Mouse (Mus musculus) lung, embryonic 16.5 days (tissue): ENCODE data around the gene Tas2r135. TPM values are rescaled to one million over a fixed set of nuclear protein-coding genes. Genes with fewer than 3 reads are reported as not detected.

Experiments
- ATAC-seq: fragments of 200-750 bp; cut with Nextera tagmentation; 2 replicates; pipeline ENCODE4 v1.8.0; 2017; ENCODE audit warnings: low read depth, mild to moderate bottlenecking, moderate library complexity
- H3K27ac ChIP-seq: fragments of 300-500 bp; sonication (generic); 2 replicates; pipeline ENCODE4 v1.5.1; 2014; ENCODE audit warnings: mild to moderate bottlenecking, control low read depth, low read length
- H3K27me3 ChIP-seq: fragments of 300-500 bp; sonication (generic); 2 replicates; pipeline ENCODE4 v1.6.1; 2014; ENCODE audit warnings: low read depth, low read length, mixed read lengths; ENCODE audit not compliant: control insufficient read depth, insufficient read depth
- H3K36me3 ChIP-seq: fragments of 300-500 bp; sonication (generic); 2 replicates; pipeline ENCODE4 v1.6.1; 2014; ENCODE audit warnings: low read length; ENCODE audit not compliant: control insufficient read depth, insufficient read depth
- H3K4me1 ChIP-seq: fragments of 300-500 bp; sonication (generic); replicated peaks from 2 replicates; pipeline ENCODE4 v1.6.1; 2014; ENCODE audit warnings: low read length, mixed read lengths; ENCODE audit not compliant: control insufficient read depth, insufficient read depth
- H3K4me2 ChIP-seq: fragments of 300-500 bp; sonication (generic); 2 replicates; pipeline ENCODE4 v1.6.1; 2014; ENCODE audit warnings: low read depth, low read length, control low read depth
- H3K4me3 ChIP-seq: fragments of 300-500 bp; sonication (generic); 2 replicates; pipeline ENCODE4 v1.5.1; 2014; ENCODE audit warnings: mild to moderate bottlenecking, low read length, control low read depth
- H3K9ac ChIP-seq: fragments of 300-500 bp; sonication (generic); 2 replicates; pipeline ENCODE4 v1.6.1; 2014; ENCODE audit warnings: low read length, control low read depth
- H3K9me3 ChIP-seq: fragments of 300-500 bp; sonication (generic); 2 replicates; pipeline ENCODE4 v1.6.1; 2016; ENCODE audit warnings: low read length; ENCODE audit not compliant: control insufficient read depth
- WGBS: fragments of 180-500 bp; shearing (Covaris S2); extraction: QIAGEN DNeasy Blood & Tissue Kit; methylation state at CpG from one replicate; pipeline ENCODE4 v1.1.7; 2014; 5-methylcytosine and 5-hydroxymethylcytosine counted together
- polyA plus RNA-seq: library from polyadenylated mRNA; unstranded; fragments of >200 nt; fragmentation: Nextera tagmentation; extraction: Ambion mirVana; gene quantifications from 2 replicates; pipeline ENCODE4 v1.2.1, GENCODE M21; 2015

The Tas2r135 gene
- polyA plus RNA-seq, 1 experiment from 2014 or later: not detected

DNA sequence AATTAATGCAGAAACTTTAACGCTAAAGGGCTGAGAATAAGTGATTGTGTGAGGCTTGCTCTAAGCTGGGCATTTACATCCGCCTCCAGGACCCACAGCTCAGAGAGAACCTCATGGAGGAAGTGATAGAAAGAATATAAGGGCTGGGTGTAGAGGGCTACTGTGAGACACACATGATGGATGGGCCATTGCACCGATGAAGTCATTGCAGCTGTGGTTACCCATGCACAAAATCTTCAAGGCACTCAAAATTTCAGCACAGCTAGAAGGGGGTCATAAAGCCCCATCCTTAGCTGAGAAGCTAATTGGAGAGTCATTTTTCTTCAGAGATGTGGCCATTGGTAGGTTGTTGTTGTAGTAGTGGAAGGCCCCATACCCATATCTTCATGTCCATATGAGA, 6.9 kb upstream of the Tas2r135 start:
- Histone ChIP-seq H3K27ac (no peak overlapping the region), H3K4me1 (peaks cover 11% of the 10 kb centered on the region; the same call in 1 of the 2 replicates), H3K36me3 (no peaks in the 10 kb centered on the region), H3K9me3 (no peaks in the 10 kb centered on the region), H3K9ac (no peak overlapping the region), H3K27me3 (no peaks in the 10 kb centered on the region), H3K4me2 (no peak overlapping the region), H3K4me3 (no peak overlapping the region)
- WGBS: 81% methylated on average over 3 of the region's 3 CpGs
- ATAC-seq: no peak

DNA sequence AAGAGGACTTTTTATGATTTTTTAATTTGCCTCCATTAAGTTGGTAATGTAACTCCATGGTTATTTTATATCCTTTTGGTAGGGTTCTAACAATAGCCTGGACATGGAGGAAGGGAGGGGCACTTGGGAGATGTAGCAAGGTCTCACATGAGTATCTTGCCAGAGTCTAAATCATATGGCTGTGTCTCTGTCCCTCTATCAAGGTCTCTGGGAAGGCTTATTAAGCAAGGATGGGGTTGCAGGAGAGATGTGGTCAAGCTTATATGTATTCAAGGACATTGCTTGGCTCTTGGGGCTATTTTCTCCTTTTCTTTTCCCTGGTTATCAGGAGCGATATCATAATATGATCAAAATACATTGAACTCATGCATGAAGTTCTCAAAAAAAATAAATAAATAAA, 6.2 kb upstream of the Tas2r135 start:
- Histone ChIP-seq H3K4me3 (no peak overlapping the region), H3K9ac (no peak overlapping the region), H3K4me2 (no peak overlapping the region), H3K27ac (no peak overlapping the region), H3K9me3 (no peaks in the 10 kb centered on the region), H3K4me1 (peaks cover 11% of the 10 kb centered on the region; the same call in 1 of the 2 replicates), H3K36me3 (no peaks in the 10 kb centered on the region), H3K27me3 (no peaks in the 10 kb centered on the region)
- 95% methylated on average over 1 of the region's 1 CpGs for WGBS
- no peak for ATAC-seq

DNA sequence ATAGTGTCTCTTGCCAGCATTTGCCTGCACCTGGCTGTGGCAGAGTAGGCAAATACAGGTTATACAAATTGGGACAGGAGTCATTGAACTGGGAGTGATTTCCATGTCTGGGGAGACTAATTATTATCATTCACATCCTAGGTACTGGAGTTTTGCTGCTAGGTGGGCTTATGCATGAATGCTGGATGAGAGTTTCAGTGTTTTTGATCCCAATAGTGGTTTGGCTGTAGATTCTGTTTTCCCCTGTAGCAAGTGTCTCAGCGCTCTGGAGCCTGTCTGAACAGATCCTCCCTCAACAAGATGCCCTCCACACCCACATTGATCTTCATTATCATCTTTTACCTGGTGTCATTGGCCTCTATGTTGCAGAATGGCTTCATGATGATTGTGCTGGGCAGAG, 5.3 kb upstream of the Tas2r135 start, which contains the start of gene Tas2r143:
Gene Tas2r143 (plus strand): TSS at position 301 of the 400 bp plus-strand sequence.
- H3K27me3 ChIP-seq: no peaks in the 10 kb centered on the region
- H3K4me3 ChIP-seq: no peak within 1 kb of the TSS
- H3K4me2 ChIP-seq: no peak within 1 kb of the TSS
- H3K9ac ChIP-seq: no peak within 1 kb of the TSS
- H3K27ac ChIP-seq: no peak within 1 kb of the TSS
- H3K4me1 ChIP-seq: peaks cover 11% of the 10 kb centered on the region; the same call in 1 of the 2 replicates
- WGBS: 83% methylated on average over 1 of the region's 1 CpGs
- H3K36me3 ChIP-seq: no peaks in the 10 kb centered on the region
- H3K9me3 ChIP-seq: no peaks in the 10 kb centered on the region
- no peak for ATAC-seq

DNA sequence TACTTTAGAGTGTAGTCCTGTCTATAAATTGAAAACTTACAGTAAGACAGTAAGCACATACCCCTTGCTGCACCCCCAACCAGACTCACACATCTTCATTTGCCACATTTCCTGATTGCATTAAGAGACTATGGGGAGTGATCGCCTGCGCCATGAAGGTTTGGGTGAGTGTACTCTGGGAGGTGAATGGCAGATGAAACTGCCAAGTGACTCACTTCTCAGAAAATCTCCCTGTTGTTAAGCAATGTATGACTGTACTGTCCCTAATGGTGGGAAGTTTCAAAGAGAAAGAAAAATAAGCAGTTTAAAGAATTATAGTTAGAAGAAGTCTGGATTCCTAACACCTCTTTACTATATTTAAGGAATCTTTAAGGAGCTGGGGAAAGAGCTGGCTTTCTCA, 14.2 kb downstream of the Tas2r135 start:
- Histone ChIP-seq H3K4me1 (no peaks in the 10 kb centered on the region), H3K4me2 (no peak overlapping the region), H3K27me3 (no peaks in the 10 kb centered on the region), H3K27ac (no peak overlapping the region), H3K4me3 (no peak overlapping the region), H3K9ac (no peak overlapping the region), H3K9me3 (no peaks in the 10 kb centered on the region), H3K36me3 (no peaks in the 10 kb centered on the region)
- WGBS: 81% methylated on average over 2 of the region's 2 CpGs
- no peak for ATAC-seq

DNA sequence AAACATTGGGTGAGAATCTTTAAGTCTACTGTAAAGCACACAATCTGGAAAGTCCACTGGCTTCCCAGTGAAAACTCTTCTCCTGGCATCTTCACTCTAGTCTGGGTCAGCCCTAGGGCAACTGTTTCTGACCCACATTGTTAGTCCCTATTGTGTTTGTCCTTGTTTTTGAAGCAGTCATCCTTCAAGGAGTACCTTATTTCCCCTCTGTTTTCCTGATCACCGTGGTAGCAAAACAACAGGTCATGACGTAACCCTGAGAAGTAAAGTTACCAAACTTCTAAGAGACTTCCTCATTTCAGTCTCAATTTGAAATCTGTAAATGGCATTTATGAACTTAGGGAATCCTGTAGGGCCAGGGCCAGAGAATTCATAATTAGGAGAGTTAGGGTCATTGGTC, 16.2 kb downstream of the Tas2r135 start:
- Histone ChIP-seq H3K36me3 (no peaks in the 10 kb centered on the region), H3K27me3 (no peaks in the 10 kb centered on the region), H3K9ac (no peak overlapping the region), H3K9me3 (no peaks in the 10 kb centered on the region), H3K4me1 (no peaks in the 10 kb centered on the region), H3K4me3 (no peak overlapping the region), H3K4me2 (no peak overlapping the region), H3K27ac (no peak overlapping the region)
- 77% methylated on average over 2 of the region's 2 CpGs for WGBS
- no peak for ATAC-seq

DNA sequence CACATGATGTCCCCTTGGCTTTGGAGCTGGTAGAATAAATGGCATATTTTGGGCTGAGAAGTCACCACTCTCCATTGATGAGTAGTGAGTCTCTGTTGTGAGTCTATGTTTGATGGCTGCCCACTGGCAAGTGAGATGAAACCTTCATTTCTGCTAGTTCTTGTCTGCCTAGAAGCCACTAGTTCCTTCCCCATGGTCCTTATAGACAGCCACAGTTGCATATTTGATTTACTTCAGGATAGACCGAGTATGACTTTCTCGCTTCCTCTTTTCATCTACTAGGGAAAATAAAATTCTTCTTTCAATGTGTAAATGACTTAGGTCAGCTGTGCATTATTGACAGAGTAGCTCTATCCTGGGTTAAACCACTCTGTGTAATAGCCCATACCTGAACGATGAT, 19.2 kb downstream of the Tas2r135 start:
- no peak for ATAC-seq
- Histone ChIP-seq H3K4me3 (no peak overlapping the region), H3K36me3 (no peaks in the 10 kb centered on the region), H3K4me1 (no peaks in the 10 kb centered on the region), H3K9me3 (no peaks in the 10 kb centered on the region), H3K9ac (no peak overlapping the region), H3K27ac (no peak overlapping the region), H3K27me3 (no peaks in the 10 kb centered on the region), H3K4me2 (no peak overlapping the region)
- WGBS: 91% methylated on average over 3 of the region's 3 CpGs

DNA sequence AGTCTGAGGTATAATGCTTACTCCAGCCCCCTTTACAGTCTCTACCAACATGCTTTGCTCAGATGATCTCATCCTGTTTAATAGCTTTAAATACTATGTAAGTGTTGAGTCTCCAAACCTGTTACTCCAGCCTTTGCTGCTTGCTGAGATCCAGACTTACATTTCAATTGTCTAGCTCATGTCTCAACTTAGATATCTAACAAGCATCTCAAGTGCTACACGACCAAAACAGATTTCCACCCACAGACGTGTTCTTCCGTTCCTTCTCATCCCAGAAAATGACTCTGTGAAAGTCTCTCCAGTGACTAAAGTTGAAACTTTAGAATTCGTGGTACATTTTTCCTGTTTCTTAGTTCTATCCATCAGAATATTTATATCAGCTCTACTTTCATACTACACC, 21.1 kb downstream of the Tas2r135 start:
- H3K27ac ChIP-seq: no peak overlapping the region
- no peak overlapping the region for H3K4me3 ChIP-seq
- H3K9me3 ChIP-seq: no peaks in the 10 kb centered on the region
- H3K36me3 ChIP-seq: no peaks in the 10 kb centered on the region
- H3K27me3 ChIP-seq: no peaks in the 10 kb centered on the region
- H3K4me2 ChIP-seq: no peak overlapping the region
- ATAC-seq: no peak
- no peak overlapping the region for H3K9ac ChIP-seq
- H3K4me1 ChIP-seq: no peaks in the 10 kb centered on the region
- WGBS: 79% methylated on average over 4 of the region's 4 CpGs

DNA sequence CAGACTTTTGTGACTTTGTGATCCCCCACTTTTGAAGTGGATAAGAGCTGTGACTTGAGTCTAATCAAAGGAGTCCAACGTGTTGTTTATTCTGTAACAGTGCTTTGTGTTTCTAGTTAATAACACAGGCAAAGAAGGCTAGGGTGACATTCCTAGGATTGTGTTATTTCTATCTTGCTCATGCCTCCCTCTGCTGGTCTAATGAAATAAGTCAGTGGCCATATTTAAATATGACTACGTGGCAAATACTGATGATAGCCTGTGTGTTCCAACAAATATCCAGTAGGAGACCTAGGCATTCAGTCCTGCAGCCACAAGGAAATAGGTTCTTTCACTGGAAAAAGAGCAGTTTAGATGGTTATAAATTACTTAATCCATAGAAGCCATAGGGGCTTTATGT, 28.3 kb downstream of the Tas2r135 start:
- ATAC-seq: no peak
- Histone ChIP-seq H3K27me3 (no peaks in the 10 kb centered on the region), H3K4me3 (no peak overlapping the region), H3K36me3 (no peaks in the 10 kb centered on the region), H3K9ac (no peak overlapping the region), H3K9me3 (no peaks in the 10 kb centered on the region), H3K4me1 (no peaks in the 10 kb centered on the region), H3K27ac (no peak overlapping the region), H3K4me2 (no peak overlapping the region)
- 49% methylated on average over 2 of the region's 2 CpGs for WGBS

DNA sequence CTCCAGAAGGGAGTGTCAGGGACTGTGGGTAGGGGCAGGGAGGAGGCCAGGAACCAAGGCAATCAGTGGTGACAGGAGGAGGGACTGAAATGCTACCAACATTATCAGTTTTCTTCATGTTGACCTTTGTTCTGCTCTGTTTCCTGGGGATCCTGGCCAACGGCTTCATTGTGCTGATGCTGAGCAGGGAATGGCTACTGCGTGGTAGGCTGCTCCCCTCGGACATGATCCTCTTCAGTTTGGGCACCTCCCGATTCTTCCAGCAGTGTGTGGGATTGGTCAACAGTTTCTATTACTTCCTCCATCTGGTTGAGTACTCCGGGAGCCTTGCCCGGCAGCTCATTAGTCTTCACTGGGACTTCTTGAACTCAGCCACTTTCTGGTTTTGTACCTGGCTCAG, 29.2 kb downstream of the Tas2r135 start, which contains the start of gene Tas2r126:
Gene Tas2r126 (plus strand): TSS at position 90 of the 400 bp plus-strand sequence.
- Histone ChIP-seq H3K4me2 (no peak within 1 kb of the TSS), H3K9ac (no peak within 1 kb of the TSS), H3K4me1 (no peaks in the 10 kb centered on the region), H3K4me3 (no peak within 1 kb of the TSS), H3K9me3 (no peaks in the 10 kb centered on the region), H3K36me3 (no peaks in the 10 kb centered on the region), H3K27ac (no peak within 1 kb of the TSS), H3K27me3 (no peaks in the 10 kb centered on the region)
- WGBS: 68% methylated on average over 6 of the region's 6 CpGs
- no peak for ATAC-seq

DNA sequence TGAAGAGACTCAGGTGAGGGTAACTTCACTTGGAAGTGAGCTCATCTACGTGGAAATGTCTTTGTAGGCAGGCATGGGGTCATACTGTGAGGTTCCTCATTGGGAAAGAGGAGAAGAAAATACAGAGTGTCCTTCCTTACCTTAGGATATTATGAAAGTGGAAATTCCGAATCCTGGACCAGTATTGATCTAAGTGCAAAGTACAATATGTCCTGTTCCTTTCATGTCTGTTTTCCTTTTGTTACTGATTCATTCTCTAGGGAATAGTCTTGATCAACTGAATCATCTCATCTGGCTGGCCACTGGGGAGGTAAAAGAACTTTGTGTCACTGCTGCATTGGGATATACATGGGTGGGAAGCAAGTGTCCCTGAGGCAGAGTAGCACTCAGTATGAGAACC, 30.3 kb downstream of the Tas2r135 start:
- ATAC-seq: no peak
- 61% methylated on average over 2 of the region's 2 CpGs for WGBS
- H3K9ac ChIP-seq: no peak overlapping the region

More for the DNA sequence above, 30.3 kb downstream of the Tas2r135 start:
- Histone ChIP-seq H3K27me3 (no peaks in the 10 kb centered on the region), H3K4me2 (no peak overlapping the region), H3K4me3 (no peak overlapping the region), H3K27ac (no peak overlapping the region), H3K9me3 (no peaks in the 10 kb centered on the region), H3K4me1 (no peaks in the 10 kb centered on the region), H3K36me3 (no peaks in the 10 kb centered on the region)
